Mouse (Mus musculus) olfactory bulb, adult 2 months (tissue): ENCODE data around the gene Ptprg.

ENCODE experiments used
- CTCF ChIP-seq: fragments of 200-500 bp; IDR thresholded peaks from 2 replicates; pipeline ENCODE4 v1.5.1; 2012; ENCODE audit warnings: low read depth, mild to moderate bottlenecking, low read length, moderate library complexity; ENCODE audit not compliant: insufficient read depth
- POLR2A ChIP-seq: fragments of 200-500 bp; IDR thresholded peaks from 2 replicates; pipeline ENCODE4 v1.6.1; 2012; ENCODE audit warnings: mild to moderate bottlenecking, low read depth, low read length, moderate library complexity; ENCODE audit not compliant: insufficient read depth

GRCm38 (mm10) chr14:11529591-11529990 lies 23.7 kb upstream of the Ptprg start:
- TF ChIP-seq CTCF (no peak), POLR2A (no peak)
